Mouse (Mus musculus) hindbrain, embryonic 16.5 days (tissue): ENCODE measurements around the gene Zfp791. TPM values are rescaled to one million over a fixed set of nuclear protein-coding genes. Genes with fewer than 3 reads are reported as not detected.
A peak's percentile ranks its signal among the peaks of the same experiment; 100 is the strongest.
"Not testable (repeated sequence)": the region's sequence is repeated elsewhere in the genome, so short reads cannot be mapped to it uniquely, and the experiment has no call there.

Experiments used
- ATAC-seq: fragments of 200-750 bp; cut with Nextera tagmentation; 2 replicates; pipeline ENCODE4 v1.8.0; 2017; ENCODE audit warnings: moderate TSS enrichment, moderate library complexity
- H3K27ac ChIP-seq: fragments of 300-500 bp; sonication (generic); 2 replicates; pipeline ENCODE4 v1.5.1; 2014; ENCODE audit warnings: low read depth, mild to moderate bottlenecking, control low read depth, low read length, moderate library complexity
- H3K27me3 ChIP-seq: fragments of 300-500 bp; sonication (generic); replicated peaks from 2 replicates; pipeline ENCODE4 v1.6.1; 2014; ENCODE audit warnings: low read length; ENCODE audit not compliant: control insufficient read depth, insufficient read depth
- H3K36me3 ChIP-seq: fragments of 300-500 bp; sonication (generic); 2 replicates; pipeline ENCODE4 v1.6.1; 2014; ENCODE audit warnings: mild to moderate bottlenecking, low read length, moderate library complexity, mixed read lengths; ENCODE audit not compliant: control insufficient read depth, insufficient read depth
- H3K4me1 ChIP-seq: fragments of 300-500 bp; sonication (generic); 2 replicates; pipeline ENCODE4 v1.6.1; 2014; ENCODE audit warnings: low read depth, low read length; ENCODE audit not compliant: control insufficient read depth, insufficient read depth
- H3K4me2 ChIP-seq: fragments of 300-500 bp; sonication (generic); 2 replicates; pipeline ENCODE4 v1.6.1; 2014; ENCODE audit warnings: mild to moderate bottlenecking, low read length, control low read depth, moderate library complexity
- H3K4me3 ChIP-seq: fragments of 300-500 bp; sonication (generic); 2 replicates; pipeline ENCODE4 v1.5.1; 2014; ENCODE audit warnings: mild to moderate bottlenecking, low read length, control low read depth, moderate library complexity
- H3K9ac ChIP-seq: fragments of 300-500 bp; sonication (generic); 2 replicates; pipeline ENCODE4 v1.6.1; 2014; ENCODE audit warnings: low read depth, mild to moderate bottlenecking, control low read depth, low read length, moderate library complexity
- H3K9me3 ChIP-seq: fragments of 300-500 bp; sonication (generic); 2 replicates; pipeline ENCODE4 v1.6.1; 2014; ENCODE audit warnings: mild to moderate bottlenecking, low read length, moderate library complexity; ENCODE audit not compliant: control insufficient read depth
- WGBS: fragments of 180-500 bp; shearing (Covaris S2); extraction: QIAGEN DNeasy Blood & Tissue Kit; methylation state at CpG from one replicate; pipeline ENCODE4 v1.1.7; 2014; 5-methylcytosine and 5-hydroxymethylcytosine counted together
- polyA plus RNA-seq: library from polyadenylated mRNA; unstranded; fragments of >200 nt; fragmentation: Nextera tagmentation; extraction: Ambion mirVana; gene quantifications from 2 replicates; pipeline ENCODE4 v1.2.1, GENCODE M21; 2015

Gene Zfp791
- polyA plus RNA-seq, 1 experiment from 2014 or later: 4.3 TPM

GRCm38 (mm10) chr8:85090856-85091255 lies 32.0 kb downstream of the Zfp791 start:
- no peaks in the 10 kb centered on the region for H3K4me1 ChIP-seq
- no peaks in the 10 kb centered on the region for H3K9me3 ChIP-seq
- H3K4me2 ChIP-seq: no peak overlapping the region
- H3K27ac ChIP-seq: no peak overlapping the region
- H3K4me3 ChIP-seq: no peak overlapping the region
- 92% methylated on average over 11 of the region's 11 CpGs for WGBS
- H3K36me3 ChIP-seq: peaks cover 13% of the 10 kb centered on the region
- H3K9ac ChIP-seq: no peak overlapping the region
- no peaks in the 10 kb centered on the region for H3K27me3 ChIP-seq
- ATAC-seq: no peak

GRCm38 (mm10) chr8:85088771-85089170 lies 34.1 kb downstream of the Zfp791 start:
- 83% methylated on average over 2 of the region's 2 CpGs for WGBS
- Histone ChIP-seq H3K4me2 (no peak overlapping the region), H3K27me3 (no peaks in the 10 kb centered on the region), H3K4me3 (no peak overlapping the region), H3K4me1 (peaks cover 3% of the 10 kb centered on the region), H3K36me3 (peaks cover 3% of the 10 kb centered on the region), H3K27ac (no peak overlapping the region), H3K9ac (no peak overlapping the region), H3K9me3 (no peaks in the 10 kb centered on the region)
- no peak for ATAC-seq

- no peak overlapping the region for H3K9ac ChIP-seq
- H3K27ac ChIP-seq: no peak overlapping the region
- peaks cover 2% of the 10 kb centered on the region; the same call in 1 of the 2 replicates for H3K36me3 ChIP-seq
- peaks cover 15% of the 10 kb centered on the region for H3K4me1 ChIP-seq
- H3K9me3 ChIP-seq: no peaks in the 10 kb centered on the region
- 86% methylated on average over 3 of the region's 3 CpGs for WGBS
- no peak for ATAC-seq
- no peaks in the 10 kb centered on the region for H3K27me3 ChIP-seq
- no peak overlapping the region for H3K4me2 ChIP-seq
- H3K4me3 ChIP-seq: no peak overlapping the region
Observed at GRCm38 (mm10) chr8:85086238-85086637, 36.7 kb downstream of the Zfp791 start.

- Histone ChIP-seq H3K27ac (no peak overlapping the region), H3K9ac (no peak overlapping the region), H3K4me2 (no peak overlapping the region), H3K9me3 (no peaks in the 10 kb centered on the region), H3K4me1 (peaks cover 20% of the 10 kb centered on the region), H3K4me3 (no peak overlapping the region), H3K36me3 (peaks cover 2% of the 10 kb centered on the region; the same call in 1 of the 2 replicates), H3K27me3 (no peaks in the 10 kb centered on the region)
- WGBS: 86% methylated on average over 8 of the region's 8 CpGs
- no peak for ATAC-seq
Observed at GRCm38 (mm10) chr8:85084633-85085032, 38.3 kb downstream of the Zfp791 start.

GRCm38 (mm10) chr8:85083108-85083813 lies 39.6 kb downstream of the Zfp791 start, which contains the start of gene Man2b1:
Gene Man2b1, plus strand, starts transcription at chr8:85083270.
- Histone ChIP-seq H3K36me3 (0 out of 2 replicates have a peak, but pooled peaks cover 2% of the 10 kb centered on the region), H3K9ac (peak within 1 kb of the TSS; percentile 53), H3K4me3 (peak within 1 kb of the TSS; percentile 54), H3K9me3 (no peaks in the 10 kb centered on the region), H3K4me1 (peaks cover 24% of the 10 kb centered on the region), H3K27me3 (no peaks in the 10 kb centered on the region), H3K4me2 (peak within 1 kb of the TSS; percentile 61), H3K27ac (no peak within 1 kb of the TSS)
- 1% methylated on average over 28 of the region's 30 CpGs for WGBS
- ATAC-seq: peak; percentile 90

GRCm38 (mm10) chr8:85082169-85082568 lies 40.7 kb downstream of the Zfp791 start:
- not testable (repeated sequence) for H3K9ac ChIP-seq, ATAC-seq, H3K36me3 ChIP-seq, H3K27ac ChIP-seq, H3K27me3 ChIP-seq, H3K4me2 ChIP-seq, H3K9me3 ChIP-seq, H3K4me3 ChIP-seq
- WGBS: 93% methylated on average over 4 of the region's 4 CpGs
- H3K4me1 ChIP-seq: peaks cover 24% of the 10 kb centered on the region

- Histone ChIP-seq H3K9me3 (no peaks in the 10 kb centered on the region), H3K4me2 (peak within 1 kb of the TSS; percentile 95), H3K27me3 (no peaks in the 10 kb centered on the region), H3K9ac (peak within 1 kb of the TSS; percentile 88), H3K36me3 (no peaks in the 10 kb centered on the region), H3K4me1 (peaks cover 24% of the 10 kb centered on the region), H3K27ac (peak within 1 kb of the TSS; percentile 73), H3K4me3 (peak within 1 kb of the TSS; percentile 87)
- 1% methylated on average over 9 of the region's 9 CpGs for WGBS
- ATAC-seq: peak; percentile 44; the same call in 1 of the 2 replicates
Observed at GRCm38 (mm10) chr8:85081216-85081555, 41.7 kb downstream of the Zfp791 start, which contains the start of gene Wdr83. Gene Wdr83, minus strand, starts transcription at chr8:85081306.

GRCm38 (mm10) chr8:85080532-85081215 lies 42.2 kb downstream of the Zfp791 start, which contains the start of gene Wdr83os:
Gene Wdr83os, plus strand, starts transcription at chr8:85080740.
- Histone ChIP-seq H3K27me3 (no peaks in the 10 kb centered on the region), H3K9me3 (no peaks in the 10 kb centered on the region), H3K4me1 (peaks cover 24% of the 10 kb centered on the region), H3K4me3 (peak within 1 kb of the TSS; percentile 87), H3K9ac (peak within 1 kb of the TSS; percentile 88), H3K36me3 (peaks cover under 1% of the 10 kb centered on the region; the same call in 1 of the 2 replicates), H3K4me2 (peak within 1 kb of the TSS; percentile 95), H3K27ac (peak within 1 kb of the TSS; percentile 73)
- WGBS: under 1% methylated on average over 30 of the region's 30 CpGs
- 0 out of 2 replicates have a peak, but pooled peaks have one; percentile 15 for ATAC-seq

- Histone ChIP-seq H3K4me2 (peak overlapping the region; percentile 95), H3K4me3 (peak overlapping the region; percentile 87), H3K4me1 (peaks cover 24% of the 10 kb centered on the region), H3K27ac (peak overlapping the region; percentile 73), H3K9ac (peak overlapping the region; percentile 88), H3K36me3 (peaks cover 6% of the 10 kb centered on the region; the same call in 1 of the 2 replicates), H3K27me3 (no peaks in the 10 kb centered on the region), H3K9me3 (no peaks in the 10 kb centered on the region)
- WGBS: under 1% methylated on average over 25 of the region's 25 CpGs
- no peak for ATAC-seq
Observed at GRCm38 (mm10) chr8:85080214-85080531, 42.7 kb downstream of the Zfp791 start.
